Mouse (Mus musculus) gastrocnemius, adult 2 months (tissue): Measurements from ENCODE around the gene Fbxo2. TPM values are rescaled to one million over a fixed set of nuclear protein-coding genes. Genes with fewer than 3 reads are reported as not detected.
A peak's percentile ranks its signal among the peaks of the same experiment; 100 is the strongest.

Experiments
- DNase-seq: peaks from one replicate; pipeline ENCODE4 v3.0.0; 2022
- H3K27ac ChIP-seq: fragments of 200-600 bp; 2 replicates; pipeline ENCODE4 v1.8.1; 2022; ENCODE audit warnings: mild to moderate bottlenecking
- H3K4me3 ChIP-seq: fragments of 200-600 bp; 2 replicates; pipeline ENCODE4 v1.8.1; 2022; ENCODE audit warnings: mild to moderate bottlenecking, moderate library complexity
- CTCF ChIP-seq: fragments of 200-600 bp; IDR thresholded peaks from 2 replicates; pipeline ENCODE4 v1.8.1; 2022; ENCODE audit warnings: antibody characterized with exemption, mild to moderate bottlenecking, moderate library complexity
- intact Hi-C: fragments of 180-260 bp; cut with DNase I; formaldehyde crosslinking; loops from one replicate; pipeline ENCODE4 v1.15.1; 2025
- total RNA-seq, 2 experiments: library from RNA; stranded (reverse); gene quantifications; 2 replicates each; pipeline ENCODE4 v1.2.3; 2021

Fbxo2 gene
- total RNA-seq, 2 experiments from 2014 or later = 0.43 TPM; not detected in 1

GRCm38 (mm10) chr4:148128672-148129071, 31.7 kb upstream of the Fbxo2 start:
- Histone ChIP-seq H3K4me3 (no peak overlapping the region), H3K27ac (no peak overlapping the region)
- DNase-seq = no peak
- TF ChIP-seq CTCF = no peak
- intact Hi-C loops = no loop called here

- peak within 1 kb of the TSS; percentile 64 for H3K4me3 ChIP-seq
- DNase-seq = no peak
- no peak for TF ChIP-seq CTCF
- H3K27ac ChIP-seq = no peak within 1 kb of the TSS
- intact Hi-C loops = no loop called here
Measured at GRCm38 (mm10) chr4:148130133-148130532, 30.3 kb upstream of the Fbxo2 start, which contains the start of gene Mad2l2. Gene Mad2l2, plus strand, starts transcription at chr4:148130384.

GRCm38 (mm10) chr4:148130561-148131413, 29.6 kb upstream of the Fbxo2 start, which contains the start of gene Draxin:
Gene Draxin, minus strand, starts transcription at chr4:148130698.
- no peak for TF ChIP-seq CTCF
- no peak within 1 kb of the TSS for H3K27ac ChIP-seq
- peak; percentile 40 for DNase-seq
- intact Hi-C loops = no loop called here
- H3K4me3 ChIP-seq = peak within 1 kb of the TSS; percentile 64

GRCm38 (mm10) chr4:148131497-148132081, 28.8 kb upstream of the Fbxo2 start:
- intact Hi-C loops = no loop called here
- no peak overlapping the region for H3K4me3 ChIP-seq
- H3K27ac ChIP-seq = no peak overlapping the region
- TF ChIP-seq CTCF = no peak
- DNase-seq = no peak

- no peak for TF ChIP-seq CTCF
- H3K27ac ChIP-seq = no peak overlapping the region
- DNase-seq = no peak
- intact Hi-C loops = no loop called here
- no peak overlapping the region for H3K4me3 ChIP-seq
Measured at GRCm38 (mm10) chr4:148134988-148135387, 25.4 kb upstream of the Fbxo2 start.

- TF ChIP-seq CTCF = no peak
- no peak for DNase-seq
- Histone ChIP-seq H3K4me3 (no peak overlapping the region), H3K27ac (no peak overlapping the region)
- intact Hi-C loops = no loop called here
Measured at GRCm38 (mm10) chr4:148137503-148137902, 22.9 kb upstream of the Fbxo2 start.

- intact Hi-C loops = loop anchor here (1.0 to 2.0 kb wide), 2 partner anchors 19 to 25 kb away; no protein-coding TSS in a partner anchor
- Histone ChIP-seq H3K4me3 (peak overlapping the region; percentile 91), H3K27ac (peak overlapping the region; percentile 98)
- TF ChIP-seq CTCF = no peak
- DNase-seq = no peak
Measured at GRCm38 (mm10) chr4:148139767-148140097, 20.7 kb upstream of the Fbxo2 start.

- Histone ChIP-seq H3K27ac (peak overlapping the region; percentile 98), H3K4me3 (peak overlapping the region; percentile 91)
- intact Hi-C loops = loop anchor here (1.0 kb wide), 1 partner anchor 24 kb away; no protein-coding TSS in a partner anchor
- peak; percentile 85 for TF ChIP-seq CTCF
- DNase-seq = peak; percentile 94
Measured at GRCm38 (mm10) chr4:148140098-148141011, 20.1 kb upstream of the Fbxo2 start.

- no peak for DNase-seq
- intact Hi-C loops = no loop called here
- no peak for TF ChIP-seq CTCF
- Histone ChIP-seq H3K27ac (no peak overlapping the region), H3K4me3 (no peak overlapping the region)
Measured at GRCm38 (mm10) chr4:148143721-148144120, 16.7 kb upstream of the Fbxo2 start.

GRCm38 (mm10) chr4:148147714-148148113, 12.7 kb upstream of the Fbxo2 start:
- no peak for DNase-seq
- intact Hi-C loops = no loop called here
- no peak for TF ChIP-seq CTCF
- H3K27ac ChIP-seq = peak overlapping the region; percentile 32
- no peak overlapping the region for H3K4me3 ChIP-seq

- intact Hi-C loops = no loop called here
- H3K27ac ChIP-seq = peak overlapping the region; percentile 100
- H3K4me3 ChIP-seq = no peak overlapping the region; the same call in 1 of the 2 replicates
- TF ChIP-seq CTCF = no peak
- DNase-seq = no peak
Measured at GRCm38 (mm10) chr4:148149540-148149939, 10.9 kb upstream of the Fbxo2 start.

- intact Hi-C loops = no loop called here
- peak overlapping the region; percentile 100 for H3K27ac ChIP-seq
- TF ChIP-seq CTCF = no peak
- no peak for DNase-seq
- no peak overlapping the region for H3K4me3 ChIP-seq
Measured at GRCm38 (mm10) chr4:148150242-148150641, 10.2 kb upstream of the Fbxo2 start.

GRCm38 (mm10) chr4:148150953-148151266, 9.5 kb upstream of the Fbxo2 start:
- no peak for TF ChIP-seq CTCF
- Histone ChIP-seq H3K27ac (peak overlapping the region; percentile 100), H3K4me3 (peak overlapping the region; percentile 95)
- intact Hi-C loops = no loop called here
- DNase-seq = no peak
